Mouse (Mus musculus) MEL (cell line): ENCODE results near the gene Cenpm. TPM values are rescaled to one million over a fixed set of nuclear protein-coding genes. Genes with fewer than 3 reads are reported as not detected.

Experiments
- DNase-seq: peaks from one replicate; pipeline ENCODE4 v3.0.0; 2011; ENCODE audit warnings: low read depth, low spot score
- H3K27ac ChIP-seq: 2 replicates; pipeline ENCODE4 v1.5.1; 2012; ENCODE audit warnings: low read depth, mild to moderate bottlenecking, control low read depth, low read length, moderate library complexity; ENCODE audit not compliant: control insufficient read depth
- H3K27me3 ChIP-seq, 2 experiments: fragments of 150-350 bp in 1 of 2; sonication (generic) in 1 of 2; 2 replicates each; pipeline ENCODE4 v1.6.1; 2012; ENCODE audit warnings: low read length in 2 of 2, mild to moderate bottlenecking in 2 of 2, improper control_type of control experiment in 1 of 2, moderate library complexity in 1 of 2; ENCODE audit not compliant: insufficient read depth in 2 of 2, control insufficient read depth in 1 of 2
- H3K36me3 ChIP-seq, 2 experiments: 2 replicates each; pipeline ENCODE4 v1.6.1; 2012 to 2014; ENCODE audit warnings: low read length in 2 of 2, improper control_type of control experiment in 1 of 2, inconsistent platforms in 1 of 2, mild to moderate bottlenecking in 1 of 2; ENCODE audit not compliant: insufficient read depth in 2 of 2, control insufficient read depth in 1 of 2
- H3K4me1 ChIP-seq, 2 experiments: fragments of 150-350 bp in 1 of 2; sonication (generic) in 1 of 2; 2 replicates each; pipeline ENCODE4 v1.6.1; 2012; ENCODE audit warnings: low read length in 2 of 2, improper control_type of control experiment in 1 of 2, mild to moderate bottlenecking in 1 of 2; ENCODE audit not compliant: insufficient read depth in 2 of 2, control insufficient read depth in 1 of 2
- H3K4me3 ChIP-seq, 2 experiments: fragments of 150-350 bp in 1 of 2; sonication (generic) in 1 of 2; 2 replicates each; pipeline ENCODE4 v1.5.1; 2012; ENCODE audit warnings: low read depth in 2 of 2, low read length in 2 of 2, mild to moderate bottlenecking in 2 of 2, moderate library complexity in 2 of 2, control low read depth in 1 of 2, improper control_type of control experiment in 1 of 2; ENCODE audit not compliant: control insufficient read depth in 1 of 2, insufficient read depth in 1 of 2
- H3K79me2 ChIP-seq: 2 replicates; pipeline ENCODE4 v1.6.1; 2012; ENCODE audit warnings: mild to moderate bottlenecking, low read length, moderate library complexity; ENCODE audit not compliant: control insufficient read depth, poor library complexity, insufficient read depth
- H3K9ac ChIP-seq: 2 replicates; pipeline ENCODE4 v1.6.1; 2012; ENCODE audit warnings: low read depth, mild to moderate bottlenecking, control low read depth, low read length, moderate library complexity; ENCODE audit not compliant: control insufficient read depth, poor library complexity, severe bottlenecking
- H3K9me3 ChIP-seq: fragments of 150-350 bp; sonication (generic); replicated peaks from 2 replicates; pipeline ENCODE4 v1.6.1; 2012; ENCODE audit warnings: mild to moderate bottlenecking, low read length, improper control_type of control experiment, moderate library complexity; ENCODE audit not compliant: insufficient read depth
- BHLHE40 ChIP-seq: IDR thresholded peaks from 2 replicates; pipeline ENCODE4 v1.6.1; 2012; ENCODE audit warnings: low read depth, mild to moderate bottlenecking, inconsistent platforms, low read length, improper control_type of control experiment, borderline replicate concordance
- CHD1 ChIP-seq: IDR thresholded peaks from 2 replicates; pipeline ENCODE4 v1.6.1; 2012; ENCODE audit warnings: low read depth, mild to moderate bottlenecking, inconsistent platforms, low read length, improper control_type of control experiment
- E2F4 ChIP-seq: IDR thresholded peaks from 2 replicates; pipeline ENCODE4 v1.6.1; 2011; ENCODE audit warnings: low read depth, low read length, improper control_type of control experiment, borderline replicate concordance
- ELF1 ChIP-seq: IDR thresholded peaks from 2 replicates; pipeline ENCODE4 v1.6.1; 2014; ENCODE audit warnings: low read depth, mild to moderate bottlenecking, inconsistent platforms, low read length, improper control_type of control experiment, moderate library complexity
- EP300 ChIP-seq, 2 experiments: IDR thresholded peaks; 2 replicates each; pipeline ENCODE4 v1.6.1; 2011; ENCODE audit warnings: improper control_type of control experiment in 2 of 2, low read length in 2 of 2, low read depth in 1 of 2, mild to moderate bottlenecking in 1 of 2
- ETS1 ChIP-seq: IDR thresholded peaks from 2 replicates; pipeline ENCODE4 v1.6.1; 2012; ENCODE audit warnings: low read depth, mild to moderate bottlenecking, inconsistent platforms, low read length, improper control_type of control experiment, moderate library complexity
- KAT2A ChIP-seq: conservative IDR thresholded peaks from 2 replicates; pipeline ENCODE4 v1.6.1; 2012; ENCODE audit warnings: low read depth, low read length, improper control_type of control experiment, inconsistent platforms
- MAX ChIP-seq: IDR thresholded peaks from 2 replicates; pipeline ENCODE4 v1.6.1; 2011; ENCODE audit warnings: low read length, improper control_type of control experiment
- MXI1 ChIP-seq: IDR thresholded peaks from 2 replicates; pipeline ENCODE4 v1.6.1; 2011; ENCODE audit warnings: mild to moderate bottlenecking, low read depth, low read length, improper control_type of control experiment
- NRF1 ChIP-seq: IDR thresholded peaks from 2 replicates; pipeline ENCODE4 v1.6.1; 2014; ENCODE audit warnings: low read depth, mild to moderate bottlenecking, inconsistent platforms, low read length, improper control_type of control experiment, moderate library complexity; ENCODE audit not compliant: poor library complexity, insufficient read depth, severe bottlenecking
- POLR2A ChIP-seq, 2 experiments: IDR thresholded peaks; 2 replicates each; pipeline ENCODE4 v1.6.1; 2011 to 2012; ENCODE audit warnings: low read length in 2 of 2, mild to moderate bottlenecking in 2 of 2, control low read depth in 1 of 2, improper control_type of control experiment in 1 of 2, low read depth in 1 of 2, moderate library complexity in 1 of 2; ENCODE audit not compliant: control insufficient read depth in 1 of 2, insufficient read depth in 1 of 2, poor library complexity in 1 of 2
- POLR2AphosphoS2 ChIP-seq: IDR thresholded peaks from 2 replicates; pipeline ENCODE4 v1.6.1; 2011; ENCODE audit warnings: low read length, improper control_type of control experiment
- RAD21 ChIP-seq: IDR thresholded peaks from 2 replicates; pipeline ENCODE4 v1.6.1; 2011; ENCODE audit warnings: mild to moderate bottlenecking, low read depth, low read length, improper control_type of control experiment
- SMC3 ChIP-seq: IDR thresholded peaks from 2 replicates; pipeline ENCODE4 v1.6.1; 2011; ENCODE audit warnings: low read depth, low read length, improper control_type of control experiment
- TBP ChIP-seq: IDR thresholded peaks from 2 replicates; pipeline ENCODE4 v1.8.0; 2011; ENCODE audit warnings: low read depth, low read length, improper control_type of control experiment
- TCF12 ChIP-seq: IDR thresholded peaks from 2 replicates; pipeline ENCODE4 v1.6.1; 2014; ENCODE audit warnings: low read depth, mild to moderate bottlenecking, inconsistent platforms, low read length, improper control_type of control experiment, moderate library complexity
- UBTF ChIP-seq: IDR thresholded peaks from 2 replicates; pipeline ENCODE4 v1.6.1; 2012; ENCODE audit warnings: low read depth, mild to moderate bottlenecking, inconsistent platforms, low read length, improper control_type of control experiment, moderate library complexity, borderline replicate concordance; ENCODE audit not compliant: insufficient read depth
- USF1 ChIP-seq: IDR thresholded peaks from 2 replicates; pipeline ENCODE4 v1.6.1; 2014; ENCODE audit warnings: low read depth, mild to moderate bottlenecking, inconsistent platforms, low read length, improper control_type of control experiment, moderate library complexity
- USF2 ChIP-seq, 2 experiments: IDR thresholded peaks; 2 replicates each; pipeline ENCODE4 v1.6.1; 2011 to 2012; ENCODE audit warnings: improper control_type of control experiment in 2 of 2, low read length in 2 of 2, borderline replicate concordance in 1 of 2, inconsistent platforms in 1 of 2, low read depth in 1 of 2, mild to moderate bottlenecking in 1 of 2; ENCODE audit not compliant: insufficient read depth in 1 of 2
- ZC3H11A ChIP-seq: IDR thresholded peaks from 2 replicates; pipeline ENCODE4 v1.6.1; 2012; ENCODE audit warnings: low read depth, mild to moderate bottlenecking, inconsistent platforms, low read length, improper control_type of control experiment
- ZKSCAN1 ChIP-seq: IDR thresholded peaks from 2 replicates; pipeline ENCODE4 v1.6.1; 2012; ENCODE audit warnings: low read depth, mild to moderate bottlenecking, inconsistent platforms, low read length, improper control_type of control experiment, moderate library complexity
- ZMIZ1 ChIP-seq: IDR thresholded peaks from 2 replicates; pipeline ENCODE4 v1.6.1; 2012; ENCODE audit warnings: low read depth, mild to moderate bottlenecking, inconsistent platforms, low read length, improper control_type of control experiment, moderate library complexity
- ZNF384 ChIP-seq: IDR thresholded peaks from 2 replicates; pipeline ENCODE4 v1.6.1; 2012; ENCODE audit warnings: low read depth, mild to moderate bottlenecking, inconsistent platforms, low read length, improper control_type of control experiment
- polyA plus RNA-seq, 2 experiments: library from polyadenylated mRNA; stranded (reverse) in 1 of 2; unstranded in 1 of 2; fragments of >175 nt in 1 of 2; fragments of >200 nt in 1 of 2; gene quantifications; 2 replicates each; pipeline versions ENCODE4 v1.2.1 to v1.2.4; 2012; ENCODE audit warnings: low replicate concordance in 2 of 2, low read depth in 1 of 2; ENCODE audit not compliant: insufficient read length in 2 of 2, insufficient read depth in 1 of 2, missing spikeins in 1 of 2
- total RNA-seq: library from RNA; depleted of rRNA; stranded (reverse); fragments of 300-350 nt; gene quantifications from 2 replicates; pipeline ENCODE4 v1.2.3, GENCODE M21; 2012

Cenpm gene
- total and polyA plus RNA-seq, 3 experiments: 23.7 to 56.3 TPM; not detected in 1

- no peak overlapping the region for H3K27ac ChIP-seq
- no peaks in the 10 kb centered on the region for H3K79me2 ChIP-seq
- no peak overlapping the region for H3K9ac ChIP-seq
- no peak for DNase-seq
- TF ChIP-seq POLR2A (IDR thresholded peaks at IDR 0.05; ENCODE audit: control insufficient read depth in 1 of 2, insufficient read depth in 1 of 2, low read depth in 1 of 2, low read length in 2 of 2, poor library complexity in 1 of 2): no peak
- no peak for TF ChIP-seq UBTF
- TF ChIP-seq EP300 (IDR thresholded peaks at IDR 0.05; ENCODE audit: low read depth in 1 of 2, low read length in 2 of 2): no peak
- TF ChIP-seq ZKSCAN1: no peak
- TF ChIP-seq BHLHE40: no peak
- no peak for TF ChIP-seq ELF1
- no peak for TF ChIP-seq KAT2A
- no peak for TF ChIP-seq TBP
- no peak for TF ChIP-seq ETS1
- TF ChIP-seq ZC3H11A: no peak
- no peak for TF ChIP-seq MAX
- TF ChIP-seq POLR2AphosphoS2: no peak
- no peak for TF ChIP-seq MXI1
- no peak for TF ChIP-seq E2F4
- H3K4me1 ChIP-seq: no peaks in the 10 kb centered on the region
- no peaks in the 10 kb centered on the region for H3K27me3 ChIP-seq
- no peaks in the 10 kb centered on the region for H3K36me3 ChIP-seq
- no peak overlapping the region for H3K4me3 ChIP-seq
- H3K9me3 ChIP-seq: no peaks in the 10 kb centered on the region
These were observed 33.3 kb downstream of the Cenpm start for GRCm38 (mm10) chr15:82211281-82211680.

DNA sequence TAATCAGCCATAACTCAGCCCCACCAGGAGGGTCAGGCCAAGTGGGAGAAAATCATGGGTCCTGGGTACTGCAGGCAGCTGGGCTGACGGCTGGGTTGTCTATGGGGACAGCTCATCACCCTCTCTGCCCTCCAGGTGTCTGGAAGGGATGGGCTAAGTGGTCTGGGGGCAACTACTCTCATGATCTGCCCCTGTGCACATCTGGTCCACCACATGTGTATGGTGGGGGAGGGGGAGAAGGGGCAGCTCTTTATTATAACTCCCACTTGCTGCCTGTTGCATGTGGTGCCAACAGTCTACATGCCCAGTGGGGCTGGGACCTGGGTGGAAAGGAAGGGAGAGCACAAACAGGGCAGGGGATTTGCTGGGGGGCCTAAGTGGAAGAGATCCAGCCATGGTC, 33.7 kb downstream of the Cenpm start:
- H3K4me3 ChIP-seq: no peak overlapping the region
- TF ChIP-seq ZNF384 (no peak), SMC3 (no peak), USF1 (no peak), CHD1 (no peak), NRF1 (no peak), TCF12 (no peak), ZMIZ1 (no peak), RAD21 (no peak), TBP (no peak), USF2 (IDR thresholded peaks at IDR 0.05; ENCODE audit: borderline replicate concordance in 1 of 2, insufficient read depth in 1 of 2, low read depth in 1 of 2, low read length in 2 of 2) (no peak), ELF1 (no peak)
- TF ChIP-seq, all 39 proteins: peak for 0
- no peaks in the 10 kb centered on the region for H3K27me3 ChIP-seq
- H3K9ac ChIP-seq: no peak overlapping the region
- H3K4me1 ChIP-seq: no peaks in the 10 kb centered on the region
- no peak overlapping the region for H3K27ac ChIP-seq
- no peaks in the 10 kb centered on the region for H3K36me3 ChIP-seq
- no peaks in the 10 kb centered on the region for H3K79me2 ChIP-seq
- DNase-seq: no peak
- no peaks in the 10 kb centered on the region for H3K9me3 ChIP-seq
